Mouse (Mus musculus) ovary, postnatal 10 days (tissue): ENCODE measurements around the gene Pgp.

Source experiments
- DNase-seq: peaks from one replicate; pipeline ENCODE4 v3.0.0; 2022; ENCODE audit warnings: low spot score

The Pgp gene

GRCm38 (mm10) chr17:24483495-24483894, 13.3 kb downstream of the Pgp start:
- no peak for DNase-seq

DNA sequence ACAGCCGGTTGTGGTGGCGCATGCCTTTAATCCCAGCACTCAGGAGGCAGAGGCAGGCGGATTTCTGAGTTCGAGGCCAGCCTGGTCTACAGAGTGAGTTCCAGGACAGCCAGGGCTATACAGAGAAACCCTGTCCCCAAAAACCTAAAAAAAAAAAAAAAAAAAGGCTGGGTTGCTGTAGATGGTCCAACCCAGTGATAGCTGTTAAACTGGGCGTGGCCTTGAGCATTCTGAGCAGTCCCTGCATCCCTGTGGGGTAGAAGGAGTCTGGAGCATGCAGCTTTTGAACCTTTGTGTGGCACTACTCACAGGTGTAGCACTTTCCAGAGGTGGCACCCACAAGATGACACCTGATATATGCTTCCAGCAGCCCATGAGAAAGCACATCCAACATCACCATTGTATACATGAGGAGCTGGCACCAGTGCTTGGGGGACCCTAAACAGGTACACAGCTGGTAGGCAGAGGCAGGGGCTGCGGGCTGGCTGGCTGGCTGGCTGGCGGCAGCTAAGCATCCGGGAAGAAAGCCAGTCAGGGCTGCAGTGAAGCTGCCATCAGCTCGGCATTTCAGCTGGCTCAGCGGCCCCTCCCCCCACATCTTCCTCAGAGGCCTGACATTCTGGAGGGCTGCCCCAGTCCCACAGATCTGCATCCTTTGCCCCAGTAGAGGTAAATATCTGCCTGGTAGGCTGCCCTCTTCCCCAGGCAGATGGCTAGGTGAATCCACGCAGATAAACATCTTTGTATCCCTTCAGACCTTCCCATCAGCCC, 15.1 kb downstream of the Pgp start:
- no peak for DNase-seq

- no peak for DNase-seq
These were observed 18.0 kb downstream of the Pgp start, which contains the start of gene Caskin1 for GRCm38 (mm10) chr17:24488186-24488661. Gene Caskin1, plus strand, starts transcription at chr17:24488601.

DNA sequence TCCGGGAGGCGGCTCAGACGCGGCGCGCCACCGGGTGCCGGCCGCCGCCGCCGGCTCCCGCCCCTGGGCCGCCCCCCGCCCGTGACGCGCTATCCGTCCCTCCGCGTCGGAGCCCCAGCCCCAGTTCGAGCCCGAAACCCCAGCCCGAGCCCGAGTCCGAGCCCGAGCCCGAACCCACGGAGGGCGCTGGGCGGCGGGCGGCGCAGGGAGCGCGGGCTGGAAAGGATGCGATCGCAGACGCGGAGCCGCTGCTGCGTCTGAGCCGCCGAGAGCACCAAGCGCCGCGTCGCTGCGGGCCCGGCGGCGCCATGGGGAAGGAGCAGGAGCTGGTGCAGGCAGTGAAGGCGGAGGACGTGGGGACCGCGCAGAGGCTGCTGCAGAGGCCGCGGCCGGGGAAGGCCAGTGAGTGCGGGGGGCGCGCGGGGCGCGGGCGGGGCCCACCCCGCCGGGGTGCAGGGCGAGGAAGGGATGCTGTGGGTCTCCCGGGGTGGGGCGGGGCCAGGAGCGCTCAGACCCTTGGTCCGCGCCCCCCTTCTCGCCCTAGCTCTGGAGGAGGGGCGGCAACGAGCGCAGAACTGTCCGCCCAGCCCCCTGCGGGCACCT, 18.6 kb downstream of the Pgp start:
- DNase-seq = no peak

DNA sequence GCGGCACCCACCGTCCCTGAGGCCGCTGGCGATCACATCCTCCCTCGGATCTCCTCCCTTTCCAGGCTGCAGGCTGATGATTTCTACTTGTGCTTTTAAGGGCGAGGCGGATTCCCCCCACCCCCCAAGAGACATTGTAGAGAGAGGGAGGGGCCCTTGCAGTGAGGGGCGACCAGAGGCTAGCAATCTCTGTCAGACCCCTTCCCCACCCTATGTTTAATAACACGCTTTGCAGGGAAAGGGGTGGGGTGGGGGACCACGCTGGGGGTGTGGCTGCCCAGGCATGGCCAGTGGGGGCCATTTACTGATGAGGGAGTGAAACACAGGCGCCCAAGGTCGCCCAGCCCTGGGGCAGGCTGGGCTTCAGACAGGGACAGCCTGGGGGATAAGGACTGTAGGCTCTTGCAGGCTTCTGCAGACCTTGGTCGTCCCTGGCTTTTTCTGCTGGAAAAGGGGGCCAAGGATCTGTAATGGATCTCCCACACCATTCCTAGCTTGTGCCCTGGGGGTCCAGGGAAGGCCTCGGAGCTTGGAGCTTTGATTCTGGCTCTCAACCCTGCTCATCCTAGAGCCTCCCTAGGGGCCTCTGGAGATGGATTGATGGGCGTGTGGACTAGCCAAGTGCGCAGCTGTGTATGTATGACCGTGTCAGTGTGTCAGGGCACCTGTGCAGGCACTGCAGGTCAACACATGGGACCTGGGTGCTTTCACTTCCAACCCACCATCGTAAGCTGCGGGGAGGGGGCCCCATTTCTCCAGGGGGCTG, 19.3 kb downstream of the Pgp start:
- no peak for DNase-seq

GRCm38 (mm10) chr17:24490399-24490798, 20.2 kb downstream of the Pgp start:
- no peak for DNase-seq

GRCm38 (mm10) chr17:24494627-24495335, 24.6 kb downstream of the Pgp start:
- DNase-seq = no peak

GRCm38 (mm10) chr17:24495443-24495842, 25.3 kb downstream of the Pgp start:
- DNase-seq = no peak

GRCm38 (mm10) chr17:24496026-24496425, 25.8 kb downstream of the Pgp start:
- no peak for DNase-seq

DNA sequence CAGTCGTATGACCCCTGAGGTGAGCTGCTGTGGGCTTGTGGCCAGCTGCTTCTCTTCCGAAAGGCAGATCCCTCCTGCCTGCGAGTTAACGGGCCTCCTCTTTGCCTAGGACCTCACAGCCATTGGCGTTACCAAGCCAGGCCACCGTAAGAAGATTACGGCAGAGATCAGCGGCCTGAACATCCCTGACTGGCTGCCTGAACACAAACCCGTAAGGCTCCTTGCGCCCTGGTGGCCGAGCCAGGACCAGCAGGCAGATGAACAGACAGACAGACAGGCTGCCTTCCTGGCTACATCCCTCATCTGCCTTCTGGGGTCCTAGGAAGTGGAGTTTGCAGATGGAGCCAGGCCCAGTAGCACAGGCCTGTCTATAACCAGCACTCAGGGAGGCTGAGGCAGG, 32.0 kb downstream of the Pgp start:
- no peak for DNase-seq

DNA sequence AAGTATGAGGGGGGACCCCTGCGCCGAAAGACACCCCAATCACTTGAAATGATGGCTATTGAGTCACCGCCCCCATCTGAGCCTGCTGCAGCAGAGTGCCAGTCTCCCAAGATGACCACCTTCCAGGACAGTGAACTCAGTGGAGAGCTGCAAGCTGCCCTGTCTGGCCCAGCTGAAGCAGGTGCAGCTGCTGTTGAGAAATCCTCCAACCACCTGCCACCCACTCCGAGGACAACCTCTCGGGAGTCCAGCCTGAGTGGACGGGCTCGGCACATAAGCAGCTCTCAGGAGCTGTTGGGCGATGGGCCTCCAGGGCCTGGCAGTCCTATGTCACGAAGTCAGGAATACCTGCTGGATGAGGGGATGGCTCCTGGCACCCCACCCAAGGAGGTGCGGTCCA, 33.9 kb downstream of the Pgp start:
- DNase-seq = no peak

DNA sequence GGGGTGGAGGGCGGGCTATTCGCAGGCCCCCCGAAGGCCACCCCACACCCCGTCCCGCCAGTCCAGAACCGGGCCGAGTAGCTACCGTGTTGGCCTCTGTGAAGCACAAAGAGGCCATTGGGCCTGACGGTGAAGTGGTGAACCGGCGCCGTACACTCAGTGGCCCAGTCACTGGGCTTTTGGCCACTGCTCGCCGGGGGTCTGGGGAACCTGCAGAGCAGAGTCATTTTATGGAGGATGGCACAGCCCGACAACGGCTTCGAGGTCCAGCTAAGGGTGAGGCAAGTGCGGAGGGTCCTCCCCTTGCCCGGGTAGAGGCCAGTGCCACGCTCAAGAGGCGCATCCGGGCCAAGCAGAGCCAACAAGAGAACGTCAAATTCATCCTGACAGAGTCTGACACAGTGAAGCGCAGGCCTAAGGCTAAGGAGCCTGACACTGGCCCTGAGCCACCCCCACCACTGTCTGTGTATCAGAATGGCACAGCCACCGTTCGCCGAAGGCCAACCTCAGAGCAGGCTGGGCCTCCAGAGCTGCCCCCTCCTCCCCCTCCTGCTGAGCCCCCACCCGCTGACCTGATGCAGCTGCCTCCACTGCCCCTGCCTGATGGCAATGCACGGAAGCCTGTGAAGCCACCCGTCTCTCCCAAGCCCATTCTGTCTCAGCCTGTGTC, 35.2 kb downstream of the Pgp start:
- DNase-seq = no peak

DNA sequence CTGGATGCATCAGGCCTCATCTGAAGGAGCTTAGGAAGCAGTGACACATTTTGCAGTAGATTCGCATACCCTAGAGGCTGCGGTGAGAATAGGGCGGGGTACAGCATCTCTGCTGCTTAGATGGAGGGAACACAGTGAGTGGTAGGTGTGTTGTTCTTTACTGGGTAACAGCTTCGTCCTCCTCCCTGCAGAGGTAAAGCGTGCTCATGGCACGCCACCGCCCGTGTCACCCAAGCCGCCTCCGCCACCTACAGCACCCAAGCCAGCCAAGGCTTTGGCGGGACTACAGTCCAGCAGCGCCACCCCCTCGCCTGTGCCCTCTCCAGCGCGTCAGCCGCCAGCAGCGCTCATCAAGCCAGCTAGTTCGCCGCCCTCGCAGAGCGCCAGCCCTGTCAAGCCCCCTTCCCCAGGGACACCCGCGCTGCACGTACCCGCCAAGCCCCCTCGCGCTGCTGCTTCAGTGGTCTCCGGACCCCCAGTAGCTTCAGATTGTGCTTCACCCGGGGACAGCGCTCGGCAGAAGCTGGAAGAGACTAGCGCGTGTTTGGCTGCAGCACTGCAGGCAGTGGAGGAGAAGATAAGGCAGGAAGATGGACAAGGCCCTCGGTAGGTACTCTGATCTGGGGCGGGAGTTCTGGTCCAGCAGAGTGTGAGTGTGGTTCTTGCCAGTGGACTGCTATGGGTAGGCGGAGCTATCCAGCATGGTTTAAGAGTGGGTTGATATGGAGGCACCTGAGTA, 36.3 kb downstream of the Pgp start:
- no peak for DNase-seq

DNA sequence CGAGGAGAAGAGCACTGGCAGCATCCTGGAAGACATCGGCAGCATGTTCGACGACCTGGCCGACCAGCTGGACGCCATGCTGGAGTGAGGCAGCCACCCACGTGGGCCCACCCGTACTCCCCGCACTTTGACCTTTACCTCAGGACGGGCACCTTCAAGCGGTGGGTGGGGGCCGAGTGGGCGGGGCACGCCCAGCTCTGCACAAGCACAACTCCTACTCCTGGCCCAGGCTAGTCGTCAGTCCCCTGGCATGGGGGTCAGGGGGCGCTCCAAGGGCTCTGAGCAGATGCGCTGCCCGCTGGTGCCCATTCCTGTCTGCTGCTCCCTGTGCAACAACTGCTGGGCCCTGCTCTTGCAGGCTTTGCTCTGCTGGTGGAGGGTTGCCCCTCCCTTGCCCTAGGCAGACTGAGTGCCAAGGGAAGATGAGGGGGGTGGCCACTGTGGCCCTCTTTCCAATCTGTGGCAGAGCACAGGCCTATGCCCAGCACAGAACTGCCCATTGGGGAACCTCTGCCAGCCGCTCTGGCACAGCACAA, 37.0 kb downstream of the Pgp start:
- DNase-seq = no peak

GRCm38 (mm10) chr17:24507806-24508460, 37.7 kb downstream of the Pgp start:
- DNase-seq = no peak

- no peak for DNase-seq
These were observed 43.4 kb downstream of the Pgp start for GRCm38 (mm10) chr17:24513609-24514008.

DNA sequence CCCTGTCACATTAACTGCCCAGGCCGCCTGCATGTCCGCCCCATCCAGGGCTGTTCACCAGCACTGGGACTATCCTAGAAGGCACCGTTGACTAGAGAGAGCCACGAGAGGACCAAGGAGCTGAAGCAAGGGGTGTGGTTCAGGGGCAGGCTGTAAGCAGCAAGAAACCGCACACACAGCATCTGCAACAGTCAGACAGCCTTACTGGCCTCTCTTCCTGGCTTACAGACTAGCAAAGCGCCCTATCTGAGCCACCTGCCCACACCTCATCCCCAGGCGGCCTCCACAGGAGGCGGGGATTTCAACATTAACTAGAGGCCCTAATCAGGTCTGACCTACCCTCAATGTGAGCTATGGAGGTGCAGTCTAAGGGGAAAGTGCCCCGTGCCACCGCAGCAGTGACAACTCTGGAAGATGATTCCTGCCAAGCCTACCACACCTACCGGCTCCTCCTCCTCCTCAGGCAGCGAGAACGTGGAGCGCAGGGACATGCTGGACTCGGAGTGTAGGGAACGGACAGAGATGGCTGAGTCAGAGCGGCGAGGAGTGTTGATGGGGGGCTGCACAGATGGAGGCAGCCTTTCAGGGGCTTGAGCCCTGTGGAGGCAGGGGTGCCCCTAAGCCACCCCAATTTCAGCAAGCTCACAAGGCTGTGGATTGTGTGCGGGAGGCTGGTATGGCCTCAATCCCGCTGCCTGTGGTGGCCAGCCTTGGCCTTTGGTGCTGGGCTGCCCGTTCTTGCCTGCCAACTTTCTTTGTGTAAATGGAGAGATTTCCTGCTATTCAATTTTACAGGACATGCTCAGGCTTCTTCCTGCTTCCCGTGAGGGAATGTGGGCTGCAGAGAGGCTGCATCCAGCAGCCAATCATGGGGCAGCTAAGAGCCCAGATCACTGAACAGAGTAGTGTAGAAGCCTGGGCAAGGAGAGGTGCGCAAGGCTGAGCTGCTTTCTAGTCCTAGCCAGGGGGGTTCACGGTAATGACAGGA, 44.4 kb downstream of the Pgp start:
- DNase-seq = no peak

- no peak for DNase-seq
These were observed 50.3 kb downstream of the Pgp start for GRCm38 (mm10) chr17:24520450-24520849.
